Mouse (Mus musculus): ENCODE measurements around the gene Bcl11a. TPM values are rescaled to one million over a fixed set of nuclear protein-coding genes. Genes with fewer than 3 reads are reported as not detected.

The Bcl11a gene
- polyA plus RNA-seq (2015; fragmentation: Nextera tagmentation; extraction: Ambion mirVana), result 6.6 and 10.3 TPM in 2 replicates

DNA sequence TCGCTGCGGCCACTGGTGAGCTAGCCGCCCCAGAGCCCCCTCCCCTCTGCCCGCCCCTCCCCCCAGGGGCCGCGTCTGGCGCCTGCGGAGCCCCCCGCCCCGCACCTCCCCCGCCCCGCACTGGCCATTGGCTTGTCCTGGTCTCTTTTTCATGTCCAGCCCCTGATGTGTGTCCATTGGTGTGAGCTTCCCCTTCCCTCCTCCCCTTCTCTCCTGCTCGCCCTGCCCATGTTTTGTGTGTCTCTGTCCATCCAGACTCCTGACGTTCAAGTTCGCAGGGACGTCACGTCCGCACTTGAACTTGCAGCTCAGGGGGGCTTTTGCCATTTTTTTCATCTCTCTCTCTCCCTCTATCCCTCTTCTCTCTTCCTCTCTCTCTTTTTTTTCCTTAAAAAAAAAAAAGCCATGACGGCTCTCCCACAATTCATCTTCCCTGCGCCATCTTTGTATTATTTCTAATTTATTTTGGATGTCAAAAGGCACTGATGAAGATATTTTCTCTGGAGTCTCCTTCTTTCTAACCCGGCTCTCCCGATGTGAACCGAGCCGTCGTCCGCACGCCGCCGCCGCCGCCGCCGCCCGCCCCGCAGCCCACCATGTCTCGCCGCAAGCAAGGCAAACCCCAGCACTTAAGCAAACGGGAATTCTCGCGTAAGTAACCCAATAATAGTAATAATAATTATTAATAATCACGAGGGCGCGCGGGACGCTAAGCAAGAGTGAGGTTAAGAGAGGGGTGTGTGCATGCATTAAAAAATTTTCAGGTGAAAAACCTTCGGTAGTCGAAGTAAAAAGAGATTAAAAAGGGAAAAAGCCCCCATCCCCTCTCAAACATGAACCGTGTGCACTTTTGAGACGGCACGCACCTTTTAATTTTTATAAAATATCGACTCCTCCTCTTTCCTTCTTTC lies at the start of gene Bcl11a:
Bcl11a (plus strand) TSS at position 262 of the 911 bp plus-strand sequence.
- under 1% methylated on average over 40 of the region's 51 CpGs for WGBS (ENCODE audit: insufficient replicate concordance)
- peaks cover 32% of the 10 kb centered on the region for H3K4me1 ChIP-seq (ENCODE audit: insufficient read depth)
- DNase-seq (peak; percentile 68), ATAC-seq (peak; percentile 25; the same call in 1 of the 2 replicates)
- peak within 1 kb of the TSS; percentile 80 for H3K9ac ChIP-seq (replicated peaks)
- TF ChIP-seq EP300 (IDR thresholded peaks at IDR 0.05; ENCODE audit: low read depth) (no peak), CTCF (IDR thresholded peaks at IDR 0.05; ENCODE audit: low read depth) (no peak)
- no peaks in the 10 kb centered on the region for H3K36me3 ChIP-seq (replicated peaks; ENCODE audit: insufficient read depth, low read length)
- H3K27ac ChIP-seq (ENCODE audit: low read depth), result peak within 1 kb of the TSS; percentile 63
- H3K9me3 ChIP-seq (ENCODE audit: low read length), result no peaks in the 10 kb centered on the region
- peak within 1 kb of the TSS; percentile 92 for H3K4me2 ChIP-seq (ENCODE audit: low read depth, low read length)
- H3K27me3 ChIP-seq (ENCODE audit: insufficient read depth, low read length), result peaks cover 45% of the 10 kb centered on the region
- peak within 1 kb of the TSS; percentile 71 for H3K4me3 ChIP-seq (ENCODE audit: low read depth, low read length)

DNA sequence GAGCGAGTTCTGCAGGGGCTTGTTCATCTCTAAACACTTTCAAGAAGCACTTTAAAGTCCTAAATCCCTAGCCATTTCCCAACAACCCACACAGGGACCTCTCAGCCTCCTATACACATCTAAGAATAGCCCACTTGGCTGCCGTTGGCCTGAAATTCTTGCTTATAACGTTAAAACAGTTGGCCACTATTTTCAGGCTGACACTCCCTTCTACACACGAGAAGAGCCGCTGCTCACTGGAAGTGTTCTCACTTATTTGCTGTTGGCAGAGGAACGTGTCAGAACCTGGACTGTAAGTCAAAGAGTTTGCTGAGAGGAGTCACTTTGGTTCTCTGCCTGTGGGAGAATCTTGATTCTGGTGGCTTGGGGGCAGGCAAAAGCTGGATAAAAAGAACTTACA lies 33.8 kb upstream of the Bcl11a start:
- Histone ChIP-seq H3K36me3 (replicated peaks; ENCODE audit: insufficient read depth, low read length) (no peaks in the 10 kb centered on the region), H3K9ac (replicated peaks) (no peak overlapping the region), H3K27ac (ENCODE audit: low read depth) (no peak overlapping the region), H3K4me1 (ENCODE audit: insufficient read depth) (no peaks in the 10 kb centered on the region), H3K27me3 (ENCODE audit: insufficient read depth, low read length) (no peaks in the 10 kb centered on the region), H3K9me3 (ENCODE audit: low read length) (no peaks in the 10 kb centered on the region), H3K4me3 (ENCODE audit: low read depth, low read length) (no peak overlapping the region), H3K4me2 (ENCODE audit: low read depth, low read length) (no peak overlapping the region)
- ATAC-seq (no peak), DNase-seq (no peak)
- TF ChIP-seq EP300 (IDR thresholded peaks at IDR 0.05; ENCODE audit: low read depth) (no peak), CTCF (IDR thresholded peaks at IDR 0.05; ENCODE audit: low read depth) (no peak)
- WGBS (ENCODE audit: insufficient replicate concordance), result 69% methylated on average over 6 of the region's 6 CpGs

DNA sequence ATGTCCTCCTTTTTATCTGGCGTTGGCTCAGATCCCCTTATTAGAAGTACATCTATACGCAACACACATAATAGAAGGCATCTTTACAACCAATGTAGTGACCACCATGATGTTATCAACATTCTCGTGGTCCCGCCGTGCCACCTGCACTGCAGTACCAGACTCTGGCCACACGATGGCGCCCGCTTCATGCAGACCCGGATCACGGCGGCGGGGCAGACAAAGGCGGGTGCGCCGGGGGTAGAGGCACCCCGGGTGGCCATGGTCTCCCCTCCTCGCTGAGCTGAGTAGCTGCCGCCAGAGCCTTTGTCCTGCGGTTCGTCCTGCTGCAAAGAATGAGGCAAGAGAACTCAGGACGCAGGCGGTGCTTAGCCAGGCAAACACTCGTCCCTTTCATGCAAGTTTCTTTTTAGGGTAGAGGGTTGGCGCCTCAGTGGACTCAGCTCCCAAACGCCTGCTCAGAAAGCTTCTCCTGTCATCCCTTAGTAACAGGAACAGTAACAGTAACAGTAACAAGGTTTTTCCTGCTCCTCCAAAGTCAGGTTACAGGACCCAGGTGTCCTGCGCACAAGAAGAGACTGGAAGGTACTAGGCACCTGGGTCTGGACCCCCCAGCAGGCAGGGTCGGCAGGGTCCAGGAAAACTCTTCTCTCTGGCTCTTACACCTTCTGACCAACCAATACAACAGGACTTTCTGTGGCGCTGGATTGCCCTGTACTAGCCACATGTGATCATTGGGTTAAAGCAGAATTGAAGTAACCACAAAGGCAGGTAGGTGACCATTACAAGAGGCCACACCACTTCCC lies 28.4 kb upstream of the Bcl11a start:
- no peaks in the 10 kb centered on the region for H3K4me1 ChIP-seq (ENCODE audit: insufficient read depth)
- H3K36me3 ChIP-seq (replicated peaks; ENCODE audit: insufficient read depth, low read length), result no peaks in the 10 kb centered on the region
- WGBS (ENCODE audit: insufficient replicate concordance), result 5% methylated on average over 28 of the region's 28 CpGs
- TF ChIP-seq EP300 (IDR thresholded peaks at IDR 0.05; ENCODE audit: low read depth), result no peak
- TF ChIP-seq CTCF (IDR thresholded peaks at IDR 0.05; ENCODE audit: low read depth), result peak; percentile 100
- ATAC-seq (peak; percentile 50; the same call in 1 of the 2 replicates), DNase-seq (peak; percentile 86)
- peak overlapping the region; percentile 78 for H3K4me2 ChIP-seq (ENCODE audit: low read depth, low read length)
- no peaks in the 10 kb centered on the region for H3K27me3 ChIP-seq (ENCODE audit: insufficient read depth, low read length)
- H3K4me3 ChIP-seq (ENCODE audit: low read depth, low read length), result peak overlapping the region; percentile 43
- no peak overlapping the region for H3K27ac ChIP-seq (ENCODE audit: low read depth)
- H3K9ac ChIP-seq (replicated peaks), result 0 out of 2 replicates have a peak overlapping the region, but pooled peaks have one; percentile 3
- H3K9me3 ChIP-seq (ENCODE audit: low read length), result no peaks in the 10 kb centered on the region

DNA sequence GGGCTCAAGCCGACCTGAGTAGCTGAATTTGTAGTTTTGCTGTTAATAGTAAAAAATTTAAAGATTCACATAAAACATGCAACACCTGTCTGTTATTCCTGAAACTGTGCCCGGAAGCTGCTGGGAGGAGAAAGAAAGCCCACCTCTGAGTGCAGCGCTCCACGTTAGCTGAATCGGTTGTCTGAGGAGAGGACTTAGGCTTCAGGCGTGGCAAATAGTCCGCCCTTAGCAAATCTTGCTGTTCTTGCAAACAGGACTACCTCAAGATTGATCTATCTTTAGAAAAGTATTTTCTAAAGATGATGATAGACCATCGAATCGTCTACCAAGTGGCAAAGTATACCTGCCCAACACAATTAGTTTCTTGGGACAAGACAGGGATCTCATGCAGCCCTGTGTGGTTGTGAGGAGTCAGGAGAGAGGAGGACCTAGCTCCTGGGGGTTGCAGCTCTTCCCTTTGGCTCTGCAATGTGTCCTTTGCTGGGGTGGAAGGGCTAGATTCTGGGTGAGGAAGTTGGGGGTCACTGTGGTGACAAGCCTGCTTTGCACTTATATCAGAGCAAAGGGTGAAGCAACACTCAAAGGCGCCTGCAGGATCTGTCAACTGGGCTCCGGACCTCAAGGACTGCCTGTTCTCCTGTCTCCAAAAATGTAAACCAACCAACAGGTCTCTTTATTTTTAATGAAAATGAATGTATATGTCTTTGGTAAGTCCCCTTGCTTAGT lies 27.7 kb upstream of the Bcl11a start:
- no peaks in the 10 kb centered on the region for H3K9me3 ChIP-seq (ENCODE audit: low read length)
- H3K9ac ChIP-seq (replicated peaks), result no peak overlapping the region
- no peak overlapping the region for H3K4me2 ChIP-seq (ENCODE audit: low read depth, low read length)
- H3K4me3 ChIP-seq (ENCODE audit: low read depth, low read length), result no peak overlapping the region
- H3K27ac ChIP-seq (ENCODE audit: low read depth), result no peak overlapping the region
- H3K4me1 ChIP-seq (ENCODE audit: insufficient read depth), result no peaks in the 10 kb centered on the region
- no peaks in the 10 kb centered on the region for H3K27me3 ChIP-seq (ENCODE audit: insufficient read depth, low read length)
- no peaks in the 10 kb centered on the region for H3K36me3 ChIP-seq (replicated peaks; ENCODE audit: insufficient read depth, low read length)
- WGBS (ENCODE audit: insufficient replicate concordance), result 68% methylated on average over 11 of the region's 11 CpGs
- no peak for TF ChIP-seq CTCF (IDR thresholded peaks at IDR 0.05; ENCODE audit: low read depth)
- TF ChIP-seq EP300 (IDR thresholded peaks at IDR 0.05; ENCODE audit: low read depth), result no peak
- no peak for DNase-seq
- ATAC-seq, result no peak

DNA sequence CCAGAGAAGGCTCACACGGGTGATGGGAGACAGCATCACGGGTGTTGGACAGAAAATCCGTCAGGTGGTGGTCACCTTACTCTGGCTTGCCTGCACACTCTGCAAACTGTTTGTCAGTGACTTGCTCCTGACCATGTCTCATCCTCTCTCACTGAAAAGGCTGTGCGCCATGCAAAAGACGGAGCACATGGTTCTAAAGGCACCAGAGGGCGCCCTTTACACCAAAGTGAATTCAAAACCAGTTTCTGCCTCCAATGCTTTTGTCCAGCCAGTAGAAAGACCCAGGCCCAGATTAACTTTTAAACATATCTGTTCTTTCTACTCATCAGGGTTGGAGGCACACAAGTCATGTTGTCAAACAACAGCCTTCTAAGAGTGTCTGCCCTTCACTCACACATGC lies 25.0 kb upstream of the Bcl11a start:
- ATAC-seq (no peak), DNase-seq (no peak)
- H3K9ac ChIP-seq (replicated peaks), result no peak overlapping the region
- no peaks in the 10 kb centered on the region for H3K4me1 ChIP-seq (ENCODE audit: insufficient read depth)
- H3K27me3 ChIP-seq (ENCODE audit: insufficient read depth, low read length), result no peaks in the 10 kb centered on the region; the same call in 1 of the 2 replicates
- no peak overlapping the region for H3K4me3 ChIP-seq (ENCODE audit: low read depth, low read length)
- 63% methylated on average over 6 of the region's 6 CpGs for WGBS (ENCODE audit: insufficient replicate concordance)
- H3K9me3 ChIP-seq (ENCODE audit: low read length), result no peaks in the 10 kb centered on the region
- H3K27ac ChIP-seq (ENCODE audit: low read depth), result no peak overlapping the region
- H3K36me3 ChIP-seq (replicated peaks; ENCODE audit: insufficient read depth, low read length), result no peaks in the 10 kb centered on the region
- no peak overlapping the region for H3K4me2 ChIP-seq (ENCODE audit: low read depth, low read length)
- TF ChIP-seq CTCF (IDR thresholded peaks at IDR 0.05; ENCODE audit: low read depth) (peak; percentile 40), EP300 (IDR thresholded peaks at IDR 0.05; ENCODE audit: low read depth) (no peak)

All from liver, postnatal 0 days (tissue).